9 mouse cellular contexts compared by ENCODE assay signal in the genomic region with DNA sequence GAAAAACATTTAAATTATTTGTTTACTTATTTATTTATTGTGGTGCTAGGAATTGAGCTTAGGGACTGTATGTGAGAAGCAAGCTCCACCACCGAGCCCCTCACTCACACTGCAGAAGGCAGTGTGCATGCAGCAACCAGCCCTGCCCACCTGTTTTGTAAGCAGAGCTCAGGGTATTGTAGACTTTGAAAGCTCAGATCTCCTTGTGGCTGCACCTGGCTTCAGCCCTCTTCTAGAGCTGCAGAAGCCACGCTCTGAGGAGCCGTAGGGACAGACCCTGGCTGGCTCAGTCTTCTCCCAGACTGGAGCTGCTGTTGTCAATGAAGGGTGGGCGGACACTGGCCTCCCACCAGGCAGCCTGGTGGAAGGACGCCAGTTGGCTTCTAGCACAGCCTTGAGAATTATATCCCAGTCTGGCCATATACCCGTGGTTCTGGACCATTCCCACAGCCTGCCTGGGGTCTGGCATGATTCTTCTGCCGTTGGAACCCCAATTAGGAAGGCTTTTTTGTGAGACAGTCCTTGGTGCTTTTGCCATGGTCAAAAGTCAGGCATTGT. TPM values are rescaled to one million over a fixed set of nuclear protein-coding genes. Genes with fewer than 3 reads are reported as not detected.
DNase-seq lines count a peak whose midpoint lies in the region; ATAC-seq and TF ChIP-seq lines count a peak whose summit lies in the region.
"Had no signal": no experiment of that assay in that cellular context is flagged by ENCODE, and none has a peak within 500 bp of the region (broad histone marks: within the 10 kb centered on the region; RNA-seq: fewer than 3 reads in every experiment).

No protein-coding gene starts in this region.

- DNase-seq in cerebellum, adult 11-12 months: peak; percentile 66
- DNase-seq in cerebellum, postnatal 36 days: no peak
- DNase-seq in lung, embryonic 14.5 days: peak; percentile 58
- no peak for DNase-seq in lung, adult 2 months
- DNase-seq in layer of hippocampus, adult 8-10 months (ENCODE audit: low spot score in 2 of 2): peak; percentile 71 to 77
- peak; percentile 73 for DNase-seq in right cerebral cortex, postnatal 25 days
- DNase-seq in urinary bladder, adult 2 months (ENCODE audit: low spot score): no peak

- no peak for TF ChIP-seq POLR2A in lung, adult 2 months (IDR thresholded peaks at IDR 0.05; ENCODE audit: borderline replicate concordance, extremely low read depth, low read depth, low read length)

- no peak overlapping the region for H3K9ac ChIP-seq in lung, embryonic 14.5 days
- H3K9ac ChIP-seq: heart, embryonic 13.5 days had no signal

- H3K9me3 ChIP-seq in lung, embryonic 14.5 days (ENCODE audit: low read depth, low read length): no peaks in the 10 kb centered on the region
- H3K9me3 ChIP-seq: heart, embryonic 13.5 days had no signal

- TF ChIP-seq CTCF in lung, embryonic 14.5 days (IDR thresholded peaks at IDR 0.05; ENCODE audit: low read depth): no peak
- no peak for TF ChIP-seq CTCF in lung, adult 2 months (IDR thresholded peaks at IDR 0.05; ENCODE audit: insufficient read depth, low read length)

- 59% methylated on average over 7 of the region's 7 CpGs for WGBS in lung, embryonic 14.5 days
- WGBS in lung, adult 2 months: 69% methylated on average over 7 of the region's 7 CpGs

- no peaks in the 10 kb centered on the region for H3K4me1 ChIP-seq in lung, embryonic 14.5 days (ENCODE audit: insufficient read depth)
- H3K4me1 ChIP-seq in lung, adult 2 months (ENCODE audit: control insufficient read depth, insufficient read depth, low read length): no peaks in the 10 kb centered on the region

- H3K27me3 ChIP-seq in lung, embryonic 14.5 days (ENCODE audit: insufficient read depth, low read length): no peaks in the 10 kb centered on the region

- H3K36me3 ChIP-seq in lung, embryonic 14.5 days (ENCODE audit: insufficient read depth): peaks cover 61% of the 10 kb centered on the region

- no peak overlapping the region for H3K4me2 ChIP-seq in lung, embryonic 14.5 days
- H3K4me2 ChIP-seq: heart, embryonic 13.5 days had no signal

- no peak overlapping the region for H3K4me3 ChIP-seq in lung, embryonic 14.5 days (ENCODE audit: low read depth, low read length)
- H3K4me3 ChIP-seq in lung, adult 2 months (replicated peaks; ENCODE audit: extremely low read depth, low read depth, low read length): no peak overlapping the region
- H3K4me3 ChIP-seq: heart, embryonic 13.5 days had no signal

- ATAC-seq in lung, embryonic 14.5 days (ENCODE audit: insufficient read depth): peak; percentile 41; the same call in 1 of the 2 replicates
- ATAC-seq in granulocyte monocyte progenitor cell, adult 5-6 weeks (replicated peaks; ENCODE audit: poor library complexity, severe bottlenecking): no peak

- no peak overlapping the region for H3K27ac ChIP-seq in lung, embryonic 14.5 days (ENCODE audit: low read depth)
- H3K27ac ChIP-seq: heart, embryonic 13.5 days had no signal

RNA-seq across cellular contexts. Expression of a gene that starts 16.9 kb away (rescaled TPM):
- polyA plus RNA-seq in lung, embryonic 14.5 days (2014; fragmentation: Nextera tagmentation; extraction: Ambion mirVana): 19.0 and 21.9 TPM in 2 replicates
- 11.8 and 16.4 TPM in 2 replicates for polyA plus RNA-seq in lung, adult 2 months (2012; rRNA removed)
- 10 to 100 TPM; 86.0 to 95.4 (median 91.3) TPM for total RNA-seq in layer of hippocampus, adult 8-10 months (2022)
- total RNA-seq in granulocyte monocyte progenitor cell, adult 5-6 weeks (2014; fragmentation: Nextera tagmentation): 0.15 TPM in 1 of 2 replicates, not detected in the other
- total RNA-seq in granulocyte monocyte progenitor cell, adult 5-6 weeks (2017): not detected in 2 replicates
- 30.0 and 38.1 TPM in 2 replicates for polyA plus RNA-seq in urinary bladder, adult 2 months (2012; rRNA removed)

RNA-seq across cellular contexts. Expression of a gene that starts 27.1 kb away (rescaled TPM):
- polyA plus RNA-seq in lung, embryonic 14.5 days (2014; fragmentation: Nextera tagmentation; extraction: Ambion mirVana): 30.7 and 34.2 TPM in 2 replicates
- 21.6 and 24.5 TPM in 2 replicates for polyA plus RNA-seq in lung, adult 2 months (2012; rRNA removed)
- total RNA-seq in layer of hippocampus, adult 8-10 months (2022): 10 to 100 TPM; 18.6 to 21.5 (median 19.2) TPM
- 15.8 and 16.1 TPM in 2 replicates for total RNA-seq in granulocyte monocyte progenitor cell, adult 5-6 weeks (2014; fragmentation: Nextera tagmentation)
- 10.7 and 11.7 TPM in 2 replicates for total RNA-seq in granulocyte monocyte progenitor cell, adult 5-6 weeks (2017)
- polyA plus RNA-seq in urinary bladder, adult 2 months (2012; rRNA removed): 12.0 and 13.7 TPM in 2 replicates

RNA-seq across cellular contexts. Expression of a gene that starts 54.2 kb away (rescaled TPM):
- polyA plus RNA-seq in lung, embryonic 14.5 days (2014; fragmentation: Nextera tagmentation; extraction: Ambion mirVana): 0.66 and 0.83 TPM in 2 replicates
- 3.9 and 4.2 TPM in 2 replicates for polyA plus RNA-seq in lung, adult 2 months (2012; rRNA removed)
- 10 to 100 TPM; 13.4 to 17.8 (median 14.7) TPM for total RNA-seq in layer of hippocampus, adult 8-10 months (2022)
- not detected in 2 replicates for total RNA-seq in granulocyte monocyte progenitor cell, adult 5-6 weeks (2014; fragmentation: Nextera tagmentation)
- not detected in 2 replicates for total RNA-seq in granulocyte monocyte progenitor cell, adult 5-6 weeks (2017)
- polyA plus RNA-seq in urinary bladder, adult 2 months (2012; rRNA removed): 0.19 and 0.34 TPM in 2 replicates

Comparison
In these comparisons a context has a peak if more than half of its experiments do, and no peak if none do; other contexts are left out.
1. DNase-seq: peak in cerebellum, adult 11-12 months (single experiment), lung, embryonic 14.5 days (single experiment), layer of hippocampus, adult 8-10 months (2 of 2) and right cerebral cortex, postnatal 25 days (single experiment); none in cerebellum, postnatal 36 days (0 of 2), lung, adult 2 months (single experiment) and urinary bladder, adult 2 months (single experiment).